Mouse (Mus musculus) gastrocnemius, postnatal 25 days (tissue): Measurements from ENCODE around the gene Gm5039. TPM values are rescaled to one million over a fixed set of nuclear protein-coding genes. Genes with fewer than 3 reads are reported as not detected.
A peak's percentile ranks its signal among the peaks of the same experiment; 100 is the strongest.
"Not testable (repeated sequence)": the region's sequence is repeated elsewhere in the genome, so short reads cannot be mapped to it uniquely, and the experiment has no call there.

Source experiments
- DNase-seq: peaks from one replicate; pipeline ENCODE4 v3.0.0; 2022
- long read RNA-seq, 2 experiments: library from polyadenylated mRNA; stranded (forward); transcript quantifications; one replicate each; pipeline ENCODE4 v2.0.0; 2021
- total RNA-seq, 2 experiments: library from RNA; stranded (reverse); gene quantifications; 1 replicate in 1 of 2; 2 replicates in 1 of 2; pipeline ENCODE4 v1.2.3; 2021

The Gm5039 gene
- total RNA-seq = not detected
- long read RNA-seq, experiment 1 = 0 reads
- long read RNA-seq, experiment 2 = 0 reads

DNA sequence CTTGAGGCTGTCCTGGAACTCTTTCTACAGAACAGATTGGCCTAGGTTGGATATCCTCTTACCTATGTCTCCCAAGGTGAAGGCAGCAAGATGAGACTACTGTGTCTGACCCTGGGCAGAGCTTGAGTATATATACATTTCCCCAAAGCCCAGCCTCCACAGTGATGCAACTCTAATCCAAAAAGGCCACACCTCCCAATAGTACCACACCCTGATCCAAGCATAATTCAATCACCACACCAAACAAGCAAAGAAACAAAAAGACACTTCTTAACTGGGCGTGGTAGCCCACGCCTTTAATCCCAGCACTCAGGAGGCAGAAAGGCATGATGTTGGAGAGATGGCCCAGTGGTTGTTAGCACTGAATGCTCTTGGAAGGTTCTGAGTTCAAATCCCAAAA lies at the start of gene Gm5039:
Gm5039 (minus strand) TSS at position 101 of the 400 bp plus-strand sequence.
- DNase-seq = not testable (repeated sequence)

DNA sequence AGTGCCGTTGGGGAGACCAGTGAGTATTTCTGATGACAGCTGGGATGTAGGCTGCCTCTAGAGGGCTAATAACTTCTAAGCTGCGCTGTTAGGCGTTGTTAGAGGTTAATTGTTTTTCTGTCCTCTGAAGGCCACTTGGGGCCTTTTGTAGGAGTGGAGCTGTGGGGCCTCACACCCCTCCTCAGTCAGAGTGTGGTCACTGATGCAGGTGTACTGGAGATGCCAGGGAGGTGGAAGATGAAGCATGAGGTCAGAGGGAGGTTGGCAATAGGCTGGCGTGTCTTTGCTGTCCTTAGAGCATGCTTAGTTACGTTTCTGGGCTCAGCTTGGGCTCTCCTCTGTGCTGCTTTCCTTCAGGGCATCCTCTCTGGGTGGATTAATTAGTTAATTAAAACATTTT lies 48.2 kb upstream of the Gm5039 start:
- DNase-seq = no peak

DNA sequence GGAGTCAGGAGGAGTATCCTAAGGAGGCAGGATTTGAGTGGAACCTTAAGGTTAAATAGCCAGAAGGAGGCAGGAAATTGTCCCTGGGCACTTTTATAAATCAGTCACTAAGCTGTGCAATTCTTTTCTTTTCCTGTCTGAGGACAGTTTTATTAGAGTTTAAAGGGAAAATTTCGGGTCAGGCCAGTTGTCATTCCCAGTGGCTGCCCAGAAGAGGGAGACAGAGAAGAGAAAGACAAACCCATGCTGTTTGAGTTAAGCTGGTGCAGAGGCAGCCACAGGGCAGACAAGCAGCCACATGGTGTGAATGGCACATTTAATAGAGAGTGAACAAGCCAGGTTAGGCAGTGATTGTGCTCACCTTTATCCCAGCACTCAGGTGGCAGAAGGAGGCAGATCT lies 46.5 kb upstream of the Gm5039 start:
- not testable (repeated sequence) for DNase-seq

DNA sequence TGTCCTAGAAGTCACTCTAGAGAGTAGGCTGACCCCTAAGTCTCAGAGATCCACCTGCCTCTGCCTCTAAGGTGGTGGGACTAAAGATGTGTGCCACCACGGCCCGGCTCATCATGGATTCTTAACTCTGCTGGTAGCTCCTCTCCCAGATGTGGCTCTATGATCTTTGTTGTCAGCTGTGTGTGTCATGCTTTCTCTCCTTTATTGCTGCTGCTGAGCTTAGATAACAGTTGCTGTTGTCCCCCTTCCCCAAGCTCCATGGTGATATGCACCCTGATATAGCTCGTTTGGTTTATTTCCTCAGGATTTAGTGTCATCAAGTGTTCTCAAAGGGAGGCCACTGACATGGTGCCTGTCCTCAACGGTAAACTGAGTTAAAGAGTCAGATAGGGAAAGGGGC lies 45.9 kb upstream of the Gm5039 start:
- DNase-seq = not testable (repeated sequence)

DNA sequence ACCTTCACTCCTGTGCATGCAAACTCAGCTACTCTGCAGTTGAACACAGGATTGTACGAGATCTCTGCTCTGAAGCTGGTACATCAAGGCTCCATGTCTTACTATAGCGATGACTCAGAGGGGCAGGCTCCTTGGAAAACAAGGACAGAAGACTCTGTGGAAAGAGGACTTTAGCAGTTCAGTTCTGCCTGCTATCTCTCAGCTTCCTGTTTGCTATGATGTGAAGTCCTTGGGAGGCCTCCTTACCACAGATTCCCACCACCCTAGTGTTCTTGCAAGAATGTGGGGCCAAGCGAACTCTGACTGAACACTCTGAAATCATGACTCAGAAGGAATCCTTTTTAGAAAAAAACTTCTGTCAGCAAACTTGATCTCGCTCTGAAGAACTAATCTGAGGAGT lies 44.8 kb upstream of the Gm5039 start:
- DNase-seq = no peak

DNA sequence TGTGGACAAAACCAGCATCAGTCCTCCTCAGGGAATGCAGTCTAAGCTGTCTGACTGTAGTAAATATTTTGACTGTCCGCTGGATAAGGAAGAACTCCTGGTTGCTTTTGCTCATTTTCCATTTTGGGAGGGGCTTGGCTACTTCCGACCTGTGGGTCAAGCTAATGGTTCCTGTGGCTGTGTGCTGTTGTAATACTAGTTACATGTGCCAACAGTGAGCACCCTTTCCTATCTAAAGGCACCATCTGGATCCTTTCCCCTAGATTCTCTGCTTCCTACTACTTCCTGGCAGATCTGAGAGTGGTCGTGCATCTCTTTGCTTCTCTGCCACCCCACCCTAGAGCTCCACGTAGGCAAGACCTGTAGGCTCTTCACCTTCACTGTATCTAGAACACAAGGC lies 43.8 kb upstream of the Gm5039 start:
- DNase-seq = no peak

DNA sequence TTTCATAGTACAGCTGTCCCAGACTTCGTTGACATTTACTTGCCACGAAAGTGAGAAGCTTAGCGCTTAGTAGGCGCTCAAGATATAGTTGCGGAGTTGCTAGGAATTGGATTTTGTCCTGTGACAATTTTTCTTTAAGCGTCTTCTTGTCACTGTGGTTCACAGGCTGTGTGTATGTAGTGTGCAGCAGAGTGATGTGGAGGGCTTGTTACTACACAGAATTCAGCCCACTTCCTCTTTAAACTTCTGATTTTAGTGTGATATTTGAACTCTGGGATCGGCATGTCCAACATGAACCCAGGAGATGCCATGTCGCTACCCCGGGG lies 37.3 kb upstream of the Gm5039 start:
- no peak for DNase-seq

DNA sequence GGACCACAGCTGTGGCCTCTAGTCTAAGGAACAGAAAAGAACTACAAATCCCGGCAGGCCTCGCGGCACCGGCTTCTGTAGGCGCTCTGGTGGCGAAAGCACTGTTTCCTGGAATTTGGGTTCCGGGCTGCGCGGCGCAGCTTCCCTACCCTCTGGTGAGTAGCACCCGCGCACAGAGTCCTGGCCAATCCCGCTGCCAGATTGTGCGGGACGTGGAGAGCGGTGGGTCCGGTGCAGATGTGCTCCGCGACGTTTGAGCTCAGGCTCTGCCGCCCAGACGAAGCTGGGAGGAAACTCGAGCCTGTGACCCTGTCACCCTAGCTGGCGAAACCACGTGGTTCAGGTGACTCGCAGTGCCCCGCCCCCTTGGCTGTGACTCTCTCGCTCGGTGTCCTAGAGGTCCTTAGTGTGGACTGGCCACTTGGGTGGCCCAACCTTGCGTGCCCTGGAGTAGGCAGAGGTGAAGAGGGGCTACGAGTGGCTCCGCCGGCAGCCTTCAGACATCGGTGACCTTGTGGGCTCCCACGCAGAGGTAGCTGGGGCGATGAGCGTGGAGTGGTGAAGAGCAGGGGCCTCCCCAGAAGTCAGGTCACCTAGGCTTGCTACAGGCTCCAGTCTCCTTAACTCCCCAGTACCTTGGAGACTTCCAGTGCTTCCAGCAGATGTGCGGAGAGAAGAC lies 36.8 kb upstream of the Gm5039 start, which contains the start of gene Adck1:
Adck1 (plus strand) TSS at position 114 of the 679 bp plus-strand sequence.
- peak; percentile 86 for DNase-seq

DNA sequence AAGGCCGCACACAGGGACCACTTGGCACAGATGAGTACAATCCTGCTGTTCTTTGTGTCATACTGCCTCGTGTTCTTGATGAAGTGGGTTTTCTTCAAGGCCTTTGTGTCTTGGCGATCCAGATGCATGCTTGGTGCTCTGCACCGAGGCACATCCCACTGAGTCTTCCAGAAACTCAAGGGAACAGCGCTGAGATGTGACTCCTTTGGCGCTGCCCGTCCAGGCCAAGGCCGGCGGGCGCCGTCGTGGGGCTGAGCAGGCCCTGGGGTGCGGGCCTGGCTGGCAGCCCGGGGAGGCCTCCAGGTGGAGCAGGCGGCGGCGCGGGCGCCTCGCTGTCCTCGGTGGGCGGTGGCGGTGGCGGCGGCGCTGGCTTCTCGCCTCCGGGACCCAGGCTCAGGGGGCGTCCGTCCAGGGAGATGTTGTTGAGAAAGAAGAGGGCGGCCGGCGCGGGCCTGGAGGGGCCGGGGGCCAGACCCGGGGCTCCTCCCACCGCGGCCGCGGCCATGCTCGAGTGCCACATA lies 30.4 kb upstream of the Gm5039 start:
- DNase-seq = no peak

DNA sequence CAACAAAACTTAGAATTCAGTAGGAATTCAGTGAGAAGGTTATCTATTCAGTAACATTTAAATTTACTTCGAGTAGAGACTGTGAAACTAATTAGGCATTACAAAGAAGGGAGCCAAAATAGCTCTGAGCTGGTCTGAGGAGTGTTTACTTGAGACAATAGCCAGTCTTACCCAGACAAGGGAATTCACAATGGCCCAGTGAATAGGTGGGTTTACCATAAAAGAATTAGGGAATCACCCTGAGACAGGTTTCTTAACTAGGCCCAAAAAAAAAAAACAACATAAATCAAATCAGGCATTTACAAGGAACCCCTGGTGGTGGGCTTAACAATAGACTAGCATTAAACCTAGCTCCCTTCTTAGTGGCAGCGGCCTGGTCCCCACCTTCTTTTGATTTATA lies 17.5 kb upstream of the Gm5039 start:
- not testable (repeated sequence) for DNase-seq

DNA sequence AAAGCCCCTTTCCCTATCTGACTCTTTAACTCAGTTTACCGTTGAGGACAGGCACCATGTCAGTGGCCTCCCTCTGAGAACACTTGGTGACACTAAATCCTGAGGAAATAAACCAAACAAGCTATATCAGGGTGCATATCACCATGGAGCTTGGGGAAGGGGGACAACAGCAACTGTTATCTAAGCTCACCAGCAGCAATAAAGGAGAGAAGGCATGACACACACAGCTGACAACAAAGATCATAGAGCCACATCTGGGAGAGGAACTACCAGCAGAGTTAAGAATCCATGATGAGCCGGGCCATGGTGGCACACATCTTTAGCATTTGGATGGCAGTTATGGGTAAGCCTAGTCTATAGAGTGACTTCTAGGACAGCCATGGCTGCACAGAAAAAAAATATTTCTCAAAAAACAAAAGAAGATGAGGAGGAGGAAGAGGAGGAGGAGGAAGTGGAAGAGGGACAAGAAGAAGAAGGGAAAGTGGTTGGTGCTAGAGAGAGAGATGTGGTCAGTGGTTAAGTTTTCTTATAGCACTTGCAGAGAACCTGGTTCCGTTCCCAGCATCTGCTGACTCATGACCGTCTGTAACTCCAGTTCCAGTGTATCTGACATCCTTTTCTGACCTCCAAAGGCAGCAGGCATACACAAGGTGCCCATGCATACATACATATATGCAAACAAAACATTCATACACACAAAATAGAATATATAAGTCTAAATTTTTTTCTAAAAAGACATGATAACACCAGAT lies 13.0 kb upstream of the Gm5039 start:
- not testable (repeated sequence) for DNase-seq

DNA sequence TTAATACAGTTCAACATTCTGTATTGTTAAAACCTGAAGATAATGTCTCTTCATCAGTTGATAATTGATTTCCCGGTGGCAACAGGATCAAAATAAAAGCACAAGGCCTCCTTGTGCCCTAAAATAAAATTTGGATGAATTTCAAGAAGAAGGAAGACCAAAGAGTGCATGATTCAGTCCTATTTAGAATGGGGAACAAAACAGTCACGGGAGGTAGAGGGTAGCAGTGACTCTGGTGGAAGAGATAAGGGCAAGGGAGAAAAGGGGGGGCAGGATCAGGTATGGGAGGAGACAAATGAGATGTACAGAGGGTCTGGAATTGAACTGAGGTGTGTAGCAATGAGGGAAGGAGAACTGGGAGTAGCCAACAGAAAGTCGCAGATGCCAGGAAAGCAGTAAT lies 9.3 kb downstream of the Gm5039 start:
- DNase-seq = no peak

DNA sequence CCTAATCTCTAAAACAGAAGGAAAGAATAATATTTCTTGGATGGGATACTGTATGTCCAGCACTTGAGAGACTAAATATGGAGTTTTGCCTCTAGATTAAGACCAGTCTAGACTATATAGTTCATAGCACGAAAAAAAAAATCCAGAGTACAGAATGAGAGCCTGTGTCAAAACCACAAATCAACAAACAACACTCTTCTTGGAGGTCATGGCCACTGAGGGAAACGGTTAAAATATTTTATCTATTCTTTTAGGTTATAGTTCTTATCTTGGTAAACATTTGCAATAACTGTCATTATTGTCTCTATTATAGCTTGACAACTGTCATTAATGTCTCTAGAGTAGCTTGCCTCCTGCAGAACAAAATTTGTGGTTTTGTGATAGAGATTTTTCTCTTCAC lies 26.7 kb downstream of the Gm5039 start:
- not testable (repeated sequence) for DNase-seq

DNA sequence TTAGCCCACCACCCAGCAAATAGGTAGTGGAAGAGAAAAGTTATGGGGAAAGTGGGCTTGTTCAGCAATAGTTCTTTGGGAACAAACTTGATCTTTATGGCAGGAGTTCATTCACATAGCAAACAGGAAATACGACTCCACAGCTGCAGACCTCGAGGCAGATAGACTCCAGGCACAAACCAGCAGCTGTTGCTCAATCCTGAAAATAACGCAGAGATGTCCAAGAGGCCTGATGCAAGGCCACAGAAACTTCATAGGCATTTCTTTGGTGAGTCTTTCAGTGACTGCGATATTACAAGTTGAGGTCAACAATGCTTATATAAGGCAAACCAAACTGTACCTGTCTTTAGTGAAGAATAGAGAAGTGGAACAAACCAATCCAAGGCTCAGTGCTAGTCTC lies 30.7 kb downstream of the Gm5039 start:
- DNase-seq = not testable (repeated sequence)

DNA sequence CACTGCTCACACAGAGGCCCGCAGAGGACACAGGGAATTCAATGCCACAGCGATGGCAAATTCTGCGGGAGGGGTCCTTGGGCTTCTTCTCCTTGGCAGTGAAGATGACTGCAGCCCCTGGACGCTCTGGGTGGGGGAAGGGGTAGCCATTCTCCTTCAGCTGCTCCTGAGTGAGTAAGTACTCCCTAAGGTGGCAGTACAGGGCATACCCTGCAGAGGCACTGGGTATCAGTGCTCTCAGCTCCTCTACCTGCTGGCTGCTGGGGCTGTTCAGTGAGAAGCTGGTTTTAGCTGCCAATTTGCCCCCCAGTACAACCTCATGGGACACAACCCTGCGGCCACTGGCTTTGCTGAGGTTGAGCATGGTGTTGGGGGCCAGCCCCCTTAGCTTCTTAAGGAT lies 38.6 kb downstream of the Gm5039 start:
- not testable (repeated sequence) for DNase-seq

DNA sequence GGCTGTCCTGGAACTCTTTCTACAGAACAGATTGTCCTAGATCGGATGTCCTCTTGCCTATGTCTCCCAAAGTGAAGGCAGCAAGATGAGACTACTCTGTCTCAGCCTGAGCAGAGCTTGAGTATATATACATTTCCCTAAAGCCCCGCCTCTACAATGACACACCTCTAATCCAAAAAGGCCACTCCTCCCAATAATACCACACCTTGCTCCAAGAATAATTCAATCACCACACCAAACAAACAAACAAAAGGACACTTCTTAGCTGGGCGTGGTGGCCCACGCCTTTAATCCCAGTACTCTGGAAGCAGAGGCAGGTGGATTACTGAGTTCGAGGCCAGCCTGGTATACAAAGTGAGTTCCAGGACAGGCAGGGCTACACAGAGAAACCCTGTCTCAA lies 49.4 kb downstream of the Gm5039 start, which contains the start of gene Gm5662:
Gm5662 (minus strand) TSS at position 101 of the 400 bp plus-strand sequence.
- DNase-seq = not testable (repeated sequence)

Other genes with a start within 250 kb of the Gm5039 start
- gene Gm16368, start 240.3 kb downstream of the Gm5039 start, total RNA-seq = not detected
- gene Gm10436, start 141.9 kb downstream of the Gm5039 start, total RNA-seq = not detected
- gene Gm8332, start 73.9 kb downstream of the Gm5039 start, total RNA-seq = not detected
- gene Gm5662, start 49.5 kb downstream of the Gm5039 start, total RNA-seq = not detected
- gene Adck1, start 36.5 kb upstream of the Gm5039 start, total RNA-seq = 10 to 100 TPM; 13.9 to 19.0 TPM